Mouse (Mus musculus) bone marrow, adult 2 months (tissue): ENCODE results near the gene Dlx3. TPM values are rescaled to one million over a fixed set of nuclear protein-coding genes. Genes with fewer than 3 reads are reported as not detected.

Source experiments
- H3K27ac ChIP-seq: fragments of 200-500 bp; 2 replicates; pipeline ENCODE4 v1.5.1; 2012; ENCODE audit warnings: low read depth, mild to moderate bottlenecking, control low read depth, inconsistent platforms, low read length; ENCODE audit not compliant: control insufficient read depth, poor library complexity, insufficient read depth
- H3K4me1 ChIP-seq: fragments of 200-500 bp; 2 replicates; pipeline ENCODE4 v1.6.1; 2011; ENCODE audit warnings: low read length; ENCODE audit not compliant: control insufficient read depth, insufficient read depth
- H3K4me3 ChIP-seq: fragments of 200-500 bp; replicated peaks from 2 replicates; pipeline ENCODE3; 2011; ENCODE audit warnings: mild to moderate bottlenecking, low read depth, low read length, control low read depth; ENCODE audit not compliant: control insufficient read depth
- CTCF ChIP-seq: fragments of 200-500 bp; IDR thresholded peaks from 2 replicates; pipeline ENCODE4 v1.5.1; 2011; ENCODE audit warnings: low read length, control low read depth; ENCODE audit not compliant: control insufficient read depth, insufficient read depth
- POLR2A ChIP-seq: fragments of 200-500 bp; IDR thresholded peaks from 2 replicates; pipeline ENCODE4 v1.6.1; 2011; ENCODE audit warnings: low read depth, mild to moderate bottlenecking, control low read depth, low read length, borderline replicate concordance; ENCODE audit not compliant: control insufficient read depth
- WGBS: fragments of 180-500 bp; shearing (Covaris S2); methylation state at CpG from one replicate; pipeline ENCODE4 v1.1.7; 2018; 5-methylcytosine and 5-hydroxymethylcytosine counted together
- polyA plus RNA-seq: library from polyadenylated mRNA; stranded (reverse); fragments of >200 nt; gene quantifications from 2 replicates; pipeline ENCODE4 v1.2.4, GENCODE M21; 2011; ENCODE audit warnings: low replicate concordance; ENCODE audit not compliant: missing spikeins, insufficient read depth, insufficient read length

Gene Dlx3
- polyA plus RNA-seq, 1 experiment, result 0.57 TPM

DNA sequence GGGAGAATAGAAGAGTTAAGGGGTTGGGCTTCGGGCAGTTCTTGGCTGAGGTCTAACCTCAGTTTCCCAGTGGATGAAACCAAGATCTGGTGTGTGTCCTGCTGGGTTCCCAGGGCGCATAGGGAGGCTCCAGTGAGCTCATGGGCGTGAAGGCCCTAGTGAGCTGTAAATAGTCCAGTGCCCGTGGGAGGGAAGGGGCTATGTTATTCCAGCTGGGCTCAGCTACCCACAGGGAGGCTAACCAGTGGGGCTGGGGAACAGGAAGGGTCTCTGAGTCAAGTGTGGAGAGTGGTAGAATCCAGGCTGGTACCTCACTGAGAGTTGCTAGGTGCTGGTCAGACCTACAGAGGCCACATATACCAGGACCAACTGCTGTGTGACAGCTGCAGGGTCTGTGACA is 41.8 kb downstream of the Dlx3 start:
- Histone ChIP-seq H3K4me3 (no peak overlapping the region), H3K4me1 (no peaks in the 10 kb centered on the region), H3K27ac (no peak overlapping the region)
- WGBS, result 73% methylated on average over 4 of the region's 4 CpGs
- TF ChIP-seq CTCF (no peak), POLR2A (no peak)

DNA sequence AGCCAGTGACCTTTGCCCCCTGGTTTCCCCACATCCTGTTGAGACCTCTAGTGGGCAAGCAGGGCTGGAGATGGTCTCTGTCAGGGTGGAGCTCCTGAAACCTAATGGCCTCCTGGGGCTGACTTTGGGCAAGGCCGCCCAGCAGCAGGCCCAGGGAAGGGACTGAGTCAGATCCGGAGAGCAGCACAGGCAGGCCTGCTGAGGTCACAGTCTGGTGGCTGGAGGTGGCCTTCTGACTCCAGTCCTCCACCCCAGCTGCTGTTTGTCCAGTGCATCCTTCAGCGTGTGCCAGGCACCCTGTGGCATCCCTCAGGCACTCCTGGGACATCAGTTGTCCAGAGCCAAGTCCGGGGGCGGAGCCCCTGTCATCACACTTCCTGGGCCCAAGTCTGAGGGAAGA is 45.9 kb downstream of the Dlx3 start:
- no peak overlapping the region for H3K27ac ChIP-seq
- no peaks in the 10 kb centered on the region for H3K4me1 ChIP-seq
- H3K4me3 ChIP-seq, result no peak overlapping the region
- no peak for TF ChIP-seq CTCF
- no peak for TF ChIP-seq POLR2A
- WGBS, result 77% methylated on average over 5 of the region's 5 CpGs

Other genes starting within 250 kb of the Dlx3 start
- 30.0 and 79.6 TPM in 2 replicates for gene Col1a1, start 183.9 kb upstream of the Dlx3 start, polyA plus RNA-seq
- gene Hils1, start 152.5 kb upstream of the Dlx3 start, polyA plus RNA-seq, result not detected in 2 replicates
- not detected in 2 replicates for gene Sgca, start 143.8 kb upstream of the Dlx3 start, polyA plus RNA-seq
- 68.1 and 73.2 TPM in 2 replicates for gene Ppp1r9b, start 129.1 kb upstream of the Dlx3 start, polyA plus RNA-seq
- gene Samd14, start 110.2 kb upstream of the Dlx3 start, polyA plus RNA-seq, result 54.0 and 80.3 TPM in 2 replicates
- 3.2 and 8.1 TPM in 2 replicates for gene Pdk2, start 78.8 kb upstream of the Dlx3 start, polyA plus RNA-seq
- gene Itga3, start 43.3 kb upstream of the Dlx3 start, polyA plus RNA-seq, result 0.27 and 2.1 TPM in 2 replicates
- not detected in 2 replicates for gene Dlx4, start 26.1 kb downstream of the Dlx3 start, polyA plus RNA-seq
- not detected in 2 replicates for gene Tac4, start 141.4 kb downstream of the Dlx3 start, polyA plus RNA-seq
- gene Kat7, start 190.1 kb downstream of the Dlx3 start, polyA plus RNA-seq, result 26.3 and 39.0 TPM in 2 replicates
- gene Fam117a, start 216.9 kb downstream of the Dlx3 start, polyA plus RNA-seq, result 167 and 178 TPM in 2 replicates